Mouse (Mus musculus) liver, embryonic 13.5 days (tissue): Measurements from ENCODE around the gene Cpa5. TPM values are rescaled to one million over a fixed set of nuclear protein-coding genes. Genes with fewer than 3 reads are reported as not detected.

Source experiments
- polyA plus RNA-seq: library from polyadenylated mRNA; unstranded; fragments of >200 nt; fragmentation: Nextera tagmentation; extraction: Ambion mirVana; gene quantifications from 2 replicates; pipeline ENCODE4 v1.2.1, GENCODE M21; 2015

Cpa5 gene
- polyA plus RNA-seq, 1 experiment from 2014 or later: not detected

Other genes with a start within 250 kb of the Cpa5 start
- 33.4 and 33.8 TPM in 2 replicates for gene Zc3hc1, start 220.0 kb upstream of the Cpa5 start, polyA plus RNA-seq
- gene Klhdc10, start 209.1 kb upstream of the Cpa5 start, polyA plus RNA-seq: 8.2 and 9.4 TPM in 2 replicates
- 22.6 and 24.8 TPM in 2 replicates for gene Tmem209, start 101.2 kb upstream of the Cpa5 start, polyA plus RNA-seq
- 0.12 and 0.30 TPM in 2 replicates for gene Ssmem1, start 101.2 kb upstream of the Cpa5 start, polyA plus RNA-seq
- gene Cpa2, start 69.4 kb upstream of the Cpa5 start, polyA plus RNA-seq: 1.1 and 2.5 TPM in 2 replicates
- gene Cpa4, start 42.6 kb upstream of the Cpa5 start, polyA plus RNA-seq: 0.13 and 0.16 TPM in 2 replicates
- 0.52 and 1.4 TPM in 2 replicates for gene Cpa1, start 28.2 kb downstream of the Cpa5 start, polyA plus RNA-seq
- 5.2 and 7.3 TPM in 2 replicates for gene Cep41, start 82.7 kb downstream of the Cpa5 start, polyA plus RNA-seq
- gene Mest, start 112.5 kb downstream of the Cpa5 start, polyA plus RNA-seq: 185 and 233 TPM in 2 replicates